Mouse (Mus musculus) heart, adult 2 months (tissue): Measurements from ENCODE around the gene Crbn.

Experiments used
- CTCF ChIP-seq: fragments of 200-600 bp; IDR thresholded peaks from 2 replicates; pipeline ENCODE4 v1.8.1; 2022; ENCODE audit warnings: antibody characterized with exemption, mild to moderate bottlenecking, moderate library complexity
- EP300 ChIP-seq: fragments of 200-500 bp; IDR thresholded peaks from 2 replicates; pipeline ENCODE4 v1.6.1; 2011; ENCODE audit warnings: low read depth, low read length, control low read depth; ENCODE audit not compliant: insufficient read depth

- TF ChIP-seq EP300 (no peak), CTCF (peak; percentile 72)
Observed at GRCm38 (mm10) chr6:106804904-106805303, 5.0 kb upstream of the Crbn start.
